Mouse (Mus musculus) embryonic facial prominence, embryonic 11.5 days (tissue): Measurements from ENCODE around the gene Pgpep1. TPM values are rescaled to one million over a fixed set of nuclear protein-coding genes. Genes with fewer than 3 reads are reported as not detected.

Source experiments
- ATAC-seq: fragments of 200-750 bp; cut with Nextera tagmentation; replicated peaks from 2 replicates; pipeline ENCODE4 v1.8.0; 2017; ENCODE audit warnings: low read depth; ENCODE audit not compliant: insufficient number of reproducible peaks, low FRiP score, low TSS enrichment
- DNase-seq: peaks from one replicate; pipeline ENCODE4 v3.0.0-alpha.2; 2015; ENCODE audit warnings: low spot score
- H3K27ac ChIP-seq: fragments of 300-500 bp; sonication (generic); replicated peaks from 2 replicates; pipeline ENCODE4 v1.5.1; 2014; ENCODE audit warnings: mild to moderate bottlenecking, low read depth, low read length, control low read depth
- H3K27me3 ChIP-seq: fragments of 300-500 bp; sonication (generic); 2 replicates; pipeline ENCODE4 v1.6.1; 2014; ENCODE audit warnings: mild to moderate bottlenecking, low read length, moderate library complexity, mixed read lengths; ENCODE audit not compliant: control insufficient read depth, insufficient read depth
- H3K36me3 ChIP-seq: fragments of 300-500 bp; sonication (generic); replicated peaks from 2 replicates; pipeline ENCODE4 v1.6.1; 2014; ENCODE audit warnings: low read depth, mild to moderate bottlenecking, low read length, moderate library complexity, mixed read lengths; ENCODE audit not compliant: control insufficient read depth, insufficient read depth
- H3K4me1 ChIP-seq: fragments of 300-500 bp; sonication (generic); 2 replicates; pipeline ENCODE4 v1.6.1; 2014; ENCODE audit warnings: low read length, mixed read lengths; ENCODE audit not compliant: control insufficient read depth, insufficient read depth
- H3K4me2 ChIP-seq: fragments of 300-500 bp; sonication (generic); 2 replicates; pipeline ENCODE4 v1.6.1; 2014; ENCODE audit warnings: low read depth, mild to moderate bottlenecking, control low read depth, low read length, moderate library complexity
- H3K4me3 ChIP-seq: fragments of 300-500 bp; sonication (generic); 2 replicates; pipeline ENCODE4 v1.5.1; 2014; ENCODE audit warnings: low read depth, low read length, control low read depth
- H3K9ac ChIP-seq: fragments of 300-500 bp; sonication (generic); replicated peaks from 2 replicates; pipeline ENCODE4 v1.6.1; 2014; ENCODE audit warnings: mild to moderate bottlenecking, control low read depth, low read length
- H3K9me3 ChIP-seq: fragments of 300-500 bp; sonication (generic); replicated peaks from 2 replicates; pipeline ENCODE4 v1.6.1; 2016; ENCODE audit warnings: mild to moderate bottlenecking, low read length, inconsistent platforms, mixed read lengths; ENCODE audit not compliant: control insufficient read depth
- WGBS: fragments of 180-500 bp; shearing (Covaris S2); extraction: QIAGEN DNeasy Blood & Tissue Kit; methylation state at CpG from one replicate; pipeline ENCODE4 v1.1.7; 2014; 5-methylcytosine and 5-hydroxymethylcytosine counted together
- polyA plus RNA-seq: library from polyadenylated mRNA; unstranded; fragments of >200 nt; fragmentation: Nextera tagmentation; extraction: Ambion mirVana; gene quantifications from 2 replicates; pipeline ENCODE4 v1.2.1, GENCODE M21; 2014

Gene Pgpep1
- polyA plus RNA-seq, 1 experiment from 2014 or later: 59.8 TPM

- no peak for DNase-seq
- Histone ChIP-seq H3K27me3 (no peaks in the 10 kb centered on the region), H3K9ac (no peak overlapping the region), H3K36me3 (no peaks in the 10 kb centered on the region), H3K27ac (no peak overlapping the region), H3K9me3 (no peaks in the 10 kb centered on the region), H3K4me2 (no peak overlapping the region), H3K4me1 (peaks cover 2% of the 10 kb centered on the region; the same call in 1 of the 2 replicates), H3K4me3 (no peak overlapping the region)
- no peak for ATAC-seq
- WGBS: 87% methylated on average over 5 of the region's 5 CpGs
Measured at GRCm38 (mm10) chr8:70627041-70627440, 33.1 kb downstream of the Pgpep1 start.

- 21% methylated on average over 5 of the region's 5 CpGs for WGBS
- H3K4me3 ChIP-seq: no peak overlapping the region
- H3K9ac ChIP-seq: peak overlapping the region; percentile 25
- H3K4me1 ChIP-seq: no peaks in the 10 kb centered on the region; the same call in 1 of the 2 replicates
- H3K36me3 ChIP-seq: no peaks in the 10 kb centered on the region
- DNase-seq (peak; percentile 80), ATAC-seq (no peak)
- H3K4me2 ChIP-seq: no peak overlapping the region
- no peak overlapping the region for H3K27ac ChIP-seq
- H3K27me3 ChIP-seq: no peaks in the 10 kb centered on the region
- H3K9me3 ChIP-seq: no peaks in the 10 kb centered on the region
Measured at GRCm38 (mm10) chr8:70625104-70625503, 35.1 kb downstream of the Pgpep1 start.

DNA sequence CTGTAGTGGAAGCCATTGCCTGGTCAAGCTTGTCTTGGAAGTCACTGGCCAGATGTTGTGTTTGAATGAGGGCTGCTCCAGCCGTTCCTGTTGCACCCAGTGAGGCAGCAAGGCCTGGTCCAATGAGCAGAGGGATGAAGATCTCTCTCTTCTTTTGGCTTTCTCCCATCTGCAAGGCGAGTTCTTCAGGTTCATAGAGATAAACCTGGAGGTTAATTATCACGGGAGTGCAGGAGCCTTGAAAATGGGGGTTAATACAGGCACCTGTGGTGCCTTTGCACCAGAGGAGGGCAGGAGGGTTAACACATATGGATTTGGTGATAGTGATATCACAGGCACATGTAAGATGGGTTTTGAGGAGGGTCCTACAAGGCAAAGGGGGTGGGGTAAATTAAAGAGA lies 38.0 kb downstream of the Pgpep1 start:
- H3K27me3 ChIP-seq: no peaks in the 10 kb centered on the region
- H3K9me3 ChIP-seq: no peaks in the 10 kb centered on the region
- H3K4me3 ChIP-seq: no peak overlapping the region
- no peak for ATAC-seq
- no peaks in the 10 kb centered on the region for H3K36me3 ChIP-seq
- no peaks in the 10 kb centered on the region; the same call in 1 of the 2 replicates for H3K4me1 ChIP-seq
- H3K9ac ChIP-seq: no peak overlapping the region
- 42% methylated on average over 3 of the region's 3 CpGs for WGBS
- H3K4me2 ChIP-seq: no peak overlapping the region
- H3K27ac ChIP-seq: no peak overlapping the region
- DNase-seq: no peak

- no peaks in the 10 kb centered on the region for H3K4me1 ChIP-seq
- H3K27ac ChIP-seq: no peak overlapping the region
- ATAC-seq: no peak; the same call in 1 of the 2 replicates
- H3K27me3 ChIP-seq: no peaks in the 10 kb centered on the region
- no peak overlapping the region for H3K4me2 ChIP-seq
- no peak overlapping the region for H3K9ac ChIP-seq
- H3K9me3 ChIP-seq: no peaks in the 10 kb centered on the region
- 40% methylated on average over 9 of the region's 9 CpGs for WGBS
- no peak for DNase-seq
- no peaks in the 10 kb centered on the region for H3K36me3 ChIP-seq
- H3K4me3 ChIP-seq: no peak overlapping the region
Measured at GRCm38 (mm10) chr8:70618888-70619334, 41.3 kb downstream of the Pgpep1 start.

GRCm38 (mm10) chr8:70617985-70618384 lies 42.2 kb downstream of the Pgpep1 start:
- no peaks in the 10 kb centered on the region for H3K4me1 ChIP-seq
- no peaks in the 10 kb centered on the region for H3K27me3 ChIP-seq
- H3K9me3 ChIP-seq: no peaks in the 10 kb centered on the region
- H3K36me3 ChIP-seq: no peaks in the 10 kb centered on the region
- no peak overlapping the region for H3K9ac ChIP-seq
- no peak overlapping the region; the same call in 1 of the 2 replicates for H3K4me2 ChIP-seq
- no peak overlapping the region for H3K27ac ChIP-seq
- no peak overlapping the region for H3K4me3 ChIP-seq
- DNase-seq (no peak), ATAC-seq (no peak)
- WGBS: 74% methylated on average over 11 of the region's 11 CpGs

GRCm38 (mm10) chr8:70616645-70617044 lies 43.5 kb downstream of the Pgpep1 start:
- ATAC-seq: no peak

GRCm38 (mm10) chr8:70615894-70616293 lies 44.3 kb downstream of the Pgpep1 start, which contains the start of gene Lrrc25:
Lrrc25 (plus strand) TSS chr8:70616155.
- Histone ChIP-seq H3K4me1 (no peaks in the 10 kb centered on the region), H3K9ac (no peak within 1 kb of the TSS), H3K9me3 (no peaks in the 10 kb centered on the region), H3K4me2 (no peak within 1 kb of the TSS), H3K27ac (no peak within 1 kb of the TSS), H3K27me3 (no peaks in the 10 kb centered on the region), H3K4me3 (no peak within 1 kb of the TSS), H3K36me3 (no peaks in the 10 kb centered on the region)
- WGBS: 87% methylated on average over 3 of the region's 3 CpGs
- no peak for ATAC-seq
- DNase-seq: no peak

More at GRCm38 (mm10) chr8:70616645-70617044, 43.5 kb downstream of the Pgpep1 start:
- 49% methylated on average over 11 of the region's 11 CpGs for WGBS
- DNase-seq: no peak
- no peaks in the 10 kb centered on the region for H3K27me3 ChIP-seq
- no peak overlapping the region for H3K9ac ChIP-seq
- H3K4me2 ChIP-seq: no peak overlapping the region
- no peak overlapping the region for H3K4me3 ChIP-seq
- H3K27ac ChIP-seq: no peak overlapping the region
- H3K4me1 ChIP-seq: no peaks in the 10 kb centered on the region
- no peaks in the 10 kb centered on the region for H3K9me3 ChIP-seq
- H3K36me3 ChIP-seq: no peaks in the 10 kb centered on the region

DNA sequence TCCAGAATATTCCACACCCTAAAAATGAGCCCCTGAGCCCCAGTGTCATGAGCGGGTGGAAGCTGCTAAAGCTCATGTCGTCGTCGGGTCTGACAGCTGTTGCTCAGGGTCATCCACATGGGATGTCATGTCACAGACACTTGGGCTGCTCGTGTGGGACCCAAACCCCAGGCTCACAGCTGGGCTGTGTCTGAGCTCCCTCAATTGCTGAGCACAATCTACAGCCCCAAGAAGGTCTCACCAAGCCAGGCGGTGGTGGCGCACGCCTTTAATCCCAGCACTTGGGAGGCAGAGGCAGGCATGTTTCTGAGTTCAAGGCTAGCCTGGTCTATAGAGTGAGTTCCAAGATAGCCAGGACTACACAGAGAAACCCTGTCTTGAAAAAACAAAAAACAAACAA lies 44.9 kb downstream of the Pgpep1 start:
- DNase-seq (no peak), ATAC-seq (no peak)
- WGBS: 84% methylated on average over 8 of the region's 8 CpGs
- no peak overlapping the region for H3K4me3 ChIP-seq
- H3K4me2 ChIP-seq: no peak overlapping the region
- no peak overlapping the region for H3K27ac ChIP-seq
- no peaks in the 10 kb centered on the region for H3K27me3 ChIP-seq
- H3K4me1 ChIP-seq: peaks cover 3% of the 10 kb centered on the region; the same call in 1 of the 2 replicates
- H3K9me3 ChIP-seq: no peaks in the 10 kb centered on the region
- H3K9ac ChIP-seq: no peak overlapping the region
- H3K36me3 ChIP-seq: no peaks in the 10 kb centered on the region
